Mouse (Mus musculus) CH12.LX (cell line): Measurements from ENCODE around the gene Ssbp2. TPM values are rescaled to one million over a fixed set of nuclear protein-coding genes. Genes with fewer than 3 reads are reported as not detected.

ENCODE experiments used
- DNase-seq: peaks from one replicate; pipeline ENCODE4 v3.0.0-alpha.2; 2013; ENCODE audit errors: extremely low read depth
- H3K27ac ChIP-seq: 2 replicates; pipeline ENCODE4 v1.5.1; 2012; ENCODE audit warnings: low read depth, mild to moderate bottlenecking, control low read depth, moderate library complexity; ENCODE audit not compliant: insufficient read depth
- H3K27me3 ChIP-seq: replicated peaks from 2 replicates; pipeline ENCODE3; 2012; ENCODE audit warnings: inconsistent platforms
- H3K36me3 ChIP-seq, 2 experiments: replicated peaks in 1 of 2; 2 replicates each; pipeline versions ENCODE3 to v1.6.1; 2012; ENCODE audit warnings: inconsistent platforms in 1 of 2, low read length in 1 of 2, mild to moderate bottlenecking in 1 of 2, mixed read lengths in 1 of 2, moderate library complexity in 1 of 2; ENCODE audit not compliant: control insufficient read depth in 1 of 2, insufficient read depth in 1 of 2
- H3K4me1 ChIP-seq, 2 experiments: 2 replicates each; pipeline ENCODE4 v1.6.1; 2012; ENCODE audit warnings: inconsistent platforms in 1 of 2, moderate library complexity in 1 of 2; ENCODE audit not compliant: insufficient read depth in 2 of 2, control insufficient read depth in 1 of 2
- H3K4me2 ChIP-seq: 2 replicates; pipeline ENCODE4 v1.6.1; 2012; ENCODE audit warnings: low read depth, mild to moderate bottlenecking, control low read depth; ENCODE audit not compliant: poor library complexity, insufficient read depth, severe bottlenecking
- H3K4me3 ChIP-seq, 3 experiments: fragments of 150-350 bp in 1 of 3; sonication (generic) in 1 of 3; replicated peaks in 1 of 3; 2 replicates each; pipeline versions ENCODE3 to v1.5.1; 2011 to 2012; ENCODE audit warnings: low read depth in 2 of 3, low read length in 2 of 3, mild to moderate bottlenecking in 2 of 3, moderate library complexity in 2 of 3, control low read depth in 1 of 3, improper control_type of control experiment in 1 of 3, inconsistent platforms in 1 of 3, mixed read lengths in 1 of 3; ENCODE audit not compliant: poor library complexity in 1 of 3
- H3K79me2 ChIP-seq: replicated peaks from 2 replicates; pipeline ENCODE4 v1.6.1; 2012; ENCODE audit warnings: mild to moderate bottlenecking, moderate library complexity; ENCODE audit not compliant: control insufficient read depth, poor library complexity, insufficient read depth, severe bottlenecking; ENCODE audit errors: extremely low read depth
- H3K9ac ChIP-seq: 2 replicates; pipeline ENCODE4 v1.6.1; 2012; ENCODE audit warnings: low read depth, mild to moderate bottlenecking, control low read depth, moderate library complexity; ENCODE audit not compliant: insufficient read depth
- H3K9me3 ChIP-seq: replicated peaks from 2 replicates; pipeline ENCODE3; 2012; ENCODE audit warnings: low read length, inconsistent platforms, mixed read lengths
- CHD1 ChIP-seq: IDR thresholded peaks from 2 replicates; pipeline ENCODE4 v1.6.1; 2012; ENCODE audit warnings: low read depth, low read length, improper control_type of control experiment, inconsistent platforms
- CHD2 ChIP-seq: IDR thresholded peaks from 2 replicates; pipeline ENCODE4 v1.6.1; 2011; ENCODE audit warnings: low read length, improper control_type of control experiment
- E2F4 ChIP-seq: IDR thresholded peaks from 2 replicates; pipeline ENCODE4 v1.6.1; 2011; ENCODE audit warnings: low read depth, low read length, improper control_type of control experiment; ENCODE audit not compliant: insufficient replicate concordance
- ELF1 ChIP-seq: IDR thresholded peaks from 2 replicates; pipeline ENCODE4 v1.6.1; 2014; ENCODE audit warnings: low read depth, mild to moderate bottlenecking, inconsistent platforms, low read length, improper control_type of control experiment
- EP300 ChIP-seq: IDR thresholded peaks from 2 replicates; pipeline ENCODE4 v1.6.1; 2011; ENCODE audit warnings: low read length, improper control_type of control experiment
- ETS1 ChIP-seq: conservative IDR thresholded peaks from 2 replicates; pipeline ENCODE4 v1.6.1; 2012; ENCODE audit warnings: low read depth, mild to moderate bottlenecking, inconsistent platforms, low read length, improper control_type of control experiment, moderate library complexity
- HCFC1 ChIP-seq: IDR thresholded peaks from 2 replicates; pipeline ENCODE4 v1.6.1; 2012; ENCODE audit warnings: low read depth, mild to moderate bottlenecking, inconsistent platforms, low read length, improper control_type of control experiment
- IRF4 ChIP-seq: IDR thresholded peaks from 2 replicates; pipeline ENCODE4 v1.6.1; 2014; ENCODE audit warnings: low read depth, mild to moderate bottlenecking, inconsistent platforms, low read length, improper control_type of control experiment
- JUND ChIP-seq: conservative IDR thresholded peaks from 2 replicates; pipeline ENCODE4 v1.6.1; 2011; ENCODE audit warnings: low read depth, low read length, improper control_type of control experiment
- KAT2A ChIP-seq: IDR thresholded peaks from 2 replicates; pipeline ENCODE4 v1.6.1; 2012; ENCODE audit warnings: low read length, improper control_type of control experiment, inconsistent platforms; ENCODE audit not compliant: insufficient replicate concordance
- MAFK ChIP-seq: IDR thresholded peaks from 2 replicates; pipeline ENCODE4 v1.6.1; 2011; ENCODE audit warnings: low read length, improper control_type of control experiment; ENCODE audit not compliant: insufficient replicate concordance
- MAX ChIP-seq: IDR thresholded peaks from 2 replicates; pipeline ENCODE4 v1.6.1; 2011; ENCODE audit warnings: low read length, improper control_type of control experiment
- MEF2A ChIP-seq: IDR thresholded peaks from 2 replicates; pipeline ENCODE4 v1.6.1; 2014; ENCODE audit warnings: low read depth, mild to moderate bottlenecking, inconsistent platforms, low read length, improper control_type of control experiment, borderline replicate concordance
- MYC ChIP-seq: IDR thresholded peaks from 2 replicates; pipeline ENCODE4 v1.6.1; 2011; ENCODE audit warnings: low read depth, mild to moderate bottlenecking, improper control_type of control experiment, low read length
- NRF1 ChIP-seq: IDR thresholded peaks from 2 replicates; pipeline ENCODE4 v1.6.1; 2014; ENCODE audit warnings: low read depth, mild to moderate bottlenecking, inconsistent platforms, low read length, improper control_type of control experiment, moderate library complexity
- PAX5 ChIP-seq: IDR thresholded peaks from 2 replicates; pipeline ENCODE4 v1.6.1; 2012; ENCODE audit warnings: low read length, inconsistent platforms, mixed read lengths
- POLR2A ChIP-seq: IDR thresholded peaks from 2 replicates; pipeline ENCODE4 v1.6.1; 2011; ENCODE audit warnings: low read depth, mild to moderate bottlenecking, improper control_type of control experiment, low read length
- POLR2AphosphoS2 ChIP-seq: IDR thresholded peaks from 2 replicates; pipeline ENCODE4 v1.6.1; 2011; ENCODE audit warnings: low read depth, low read length, improper control_type of control experiment
- SIN3A ChIP-seq: IDR thresholded peaks from 2 replicates; pipeline ENCODE4 v1.6.1; 2012; ENCODE audit warnings: low read length, improper control_type of control experiment, inconsistent platforms
- SMC3 ChIP-seq: IDR thresholded peaks from 2 replicates; pipeline ENCODE4 v1.6.1; 2011; ENCODE audit warnings: low read depth, low read length, improper control_type of control experiment
- TBP ChIP-seq: conservative IDR thresholded peaks from 2 replicates; pipeline ENCODE4 v1.6.1; 2011; ENCODE audit warnings: low read depth, low read length, improper control_type of control experiment
- TCF12 ChIP-seq: IDR thresholded peaks from 2 replicates; pipeline ENCODE4 v1.6.1; 2014; ENCODE audit warnings: low read depth, mild to moderate bottlenecking, inconsistent platforms, low read length, improper control_type of control experiment
- UBTF ChIP-seq: IDR thresholded peaks from 2 replicates; pipeline ENCODE4 v1.6.1; 2012; ENCODE audit warnings: low read depth, mild to moderate bottlenecking, inconsistent platforms, low read length, improper control_type of control experiment, moderate library complexity
- USF1 ChIP-seq: IDR thresholded peaks from 2 replicates; pipeline ENCODE4 v1.6.1; 2014; ENCODE audit warnings: low read depth, mild to moderate bottlenecking, inconsistent platforms, low read length, improper control_type of control experiment
- ZKSCAN1 ChIP-seq: IDR thresholded peaks from 2 replicates; pipeline ENCODE4 v1.6.1; 2012; ENCODE audit warnings: low read depth, inconsistent platforms, low read length, improper control_type of control experiment, borderline replicate concordance
- ZNF384 ChIP-seq: IDR thresholded peaks from 2 replicates; pipeline ENCODE4 v1.6.1; 2012; ENCODE audit warnings: low read depth, low read length, improper control_type of control experiment, inconsistent platforms
- dilution Hi-C: fragments of 300-500 bp; cut with MboI; formaldehyde crosslinking; loops from 2 replicates; pipeline ENCODE4 v1.14.3; 2020; ENCODE audit warnings: low sequenced_read_pairs; ENCODE audit not compliant: extremely low pct_unique_long_range_greater_than_20kb, extremely low pct_ligation_motif_present
- in situ Hi-C: fragments of 300-500 bp; cut with MboI; formaldehyde crosslinking; loops from 3 replicates; pipeline ENCODE4 v1.14.3; 2019; ENCODE audit warnings: low sequenced_read_pairs, low pct_ligation_motif_present, low pct_unique_long_range_greater_than_20kb, mixed read lengths
- polyA plus RNA-seq: library from polyadenylated mRNA; unstranded; fragments of >175 nt; gene quantifications from 2 replicates; pipeline ENCODE4 v1.2.1, GENCODE M21; 2012; ENCODE audit warnings: low read depth; ENCODE audit not compliant: insufficient read length
- total RNA-seq, 2 experiments: library from RNA; depleted of rRNA; stranded (reverse); fragments of 300-350 nt in 1 of 2; fragments of >200 nt in 1 of 2; gene quantifications; 2 replicates each; pipeline ENCODE4 v1.2.3; 2012 to 2014

The Ssbp2 gene
- total and polyA plus RNA-seq, 3 experiments: 1.9 to 3.6 (median 1.9) TPM

- peaks cover 0 to 9% of the 10 kb centered on the region in 2 experiments; a peak in 2 of 4 replicates for H3K4me1 ChIP-seq
- no peaks in the 10 kb centered on the region for H3K27me3 ChIP-seq
- TF ChIP-seq ZNF384 (no peak), UBTF (no peak), MEF2A (no peak), ETS1 (no peak), MYC (no peak), MAFK (no peak), POLR2A (no peak), KAT2A (no peak), TCF12 (no peak), CHD1 (no peak), SMC3 (no peak), SIN3A (no peak), E2F4 (no peak)
- TF ChIP-seq, all 38 proteins: peak for 0
- H3K27ac ChIP-seq: no peak overlapping the region
- dilution Hi-C loops (no loop called here), in situ Hi-C loops (no loop called here)
- no peak overlapping the region for H3K9ac ChIP-seq
- H3K4me3 ChIP-seq: no peak overlapping the region
- DNase-seq: no peak
- no peaks in the 10 kb centered on the region for H3K9me3 ChIP-seq
- no peaks in the 10 kb centered on the region for H3K36me3 ChIP-seq
- H3K4me2 ChIP-seq: no peak overlapping the region
- no peaks in the 10 kb centered on the region for H3K79me2 ChIP-seq
These were observed 201.1 kb downstream of the Ssbp2 start for GRCm38 (mm10) chr13:91661068-91661795.

- no peak overlapping the region for H3K4me2 ChIP-seq
- TF ChIP-seq SIN3A (no peak), HCFC1 (no peak), MAX (no peak), POLR2AphosphoS2 (no peak), POLR2A (no peak), IRF4 (no peak), PAX5 (no peak), USF1 (no peak), KAT2A (no peak), MYC (no peak), CHD2 (no peak), TBP (no peak), E2F4 (no peak), JUND (no peak), ZKSCAN1 (no peak), ELF1 (no peak), NRF1 (no peak), EP300 (no peak), UBTF (no peak)
These were observed 202.7 kb downstream of the Ssbp2 start for GRCm38 (mm10) chr13:91662751-91663150.

More at GRCm38 (mm10) chr13:91662751-91663150, 202.7 kb downstream of the Ssbp2 start:
- Histone ChIP-seq H3K27me3 (no peaks in the 10 kb centered on the region), H3K36me3 (no peaks in the 10 kb centered on the region), H3K27ac (no peak overlapping the region), H3K79me2 (no peaks in the 10 kb centered on the region), H3K4me1 (peaks cover 0 to 4% of the 10 kb centered on the region in 2 experiments; a peak in 2 of 4 replicates), H3K9me3 (no peaks in the 10 kb centered on the region), H3K9ac (no peak overlapping the region), H3K4me3 (no peak overlapping the region)
- in situ Hi-C loops (no loop called here), dilution Hi-C loops (no loop called here)
- peak; percentile 59 for DNase-seq
